Mouse (Mus musculus) CD4-positive, CD25-positive, alpha-beta regulatory T cell, adult 2 months (primary cell): ENCODE results near the gene Tnfrsf4.

Source experiments
- DNase-seq: peaks from one replicate; pipeline ENCODE4 v3.0.0-alpha.2; 2012; ENCODE audit warnings: low read depth, low spot score

The Tnfrsf4 gene

DNA sequence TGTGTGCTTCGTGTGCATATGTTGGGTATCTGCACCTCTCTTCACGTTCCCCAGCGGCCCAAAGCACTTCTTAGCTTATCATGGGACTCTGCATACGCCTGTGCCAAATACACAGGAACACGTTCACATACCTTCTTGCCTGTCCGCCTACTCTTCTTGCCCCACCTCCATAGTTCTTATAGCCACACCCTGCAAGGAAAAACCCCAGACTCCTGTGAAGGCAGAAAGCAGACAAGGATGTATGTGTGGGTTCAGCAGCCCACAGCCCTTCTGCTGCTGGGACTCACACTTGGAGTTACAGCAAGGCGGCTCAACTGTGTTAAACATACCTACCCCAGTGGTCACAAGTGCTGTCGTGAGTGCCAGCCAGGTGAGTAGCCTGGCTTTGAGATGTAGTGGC is at the start of gene Tnfrsf4:
Gene Tnfrsf4, plus strand, starts transcription at position 207 of the 400 bp plus-strand sequence.
- peak; percentile 88 for DNase-seq

DNA sequence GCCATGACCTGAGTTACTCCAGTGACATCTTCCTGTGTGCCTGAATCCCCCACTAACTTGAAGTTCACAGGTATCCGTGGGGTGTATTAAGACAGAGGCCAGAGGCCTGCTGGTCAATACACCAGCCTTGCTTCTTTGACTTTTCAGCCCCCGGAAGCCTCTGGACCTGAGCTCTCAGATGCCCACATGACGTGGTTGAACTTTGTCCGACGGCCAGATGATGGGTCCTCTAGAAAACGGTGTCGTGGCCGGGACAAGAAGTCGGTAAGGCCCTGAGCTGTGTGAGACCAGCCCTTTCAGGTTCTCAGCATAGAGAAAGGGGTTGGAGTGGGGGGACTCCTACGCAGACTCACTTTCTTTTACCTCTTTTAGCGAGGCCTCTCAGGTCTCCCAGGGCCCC is 49.2 kb upstream of the Tnfrsf4 start:
- no peak for DNase-seq

DNA sequence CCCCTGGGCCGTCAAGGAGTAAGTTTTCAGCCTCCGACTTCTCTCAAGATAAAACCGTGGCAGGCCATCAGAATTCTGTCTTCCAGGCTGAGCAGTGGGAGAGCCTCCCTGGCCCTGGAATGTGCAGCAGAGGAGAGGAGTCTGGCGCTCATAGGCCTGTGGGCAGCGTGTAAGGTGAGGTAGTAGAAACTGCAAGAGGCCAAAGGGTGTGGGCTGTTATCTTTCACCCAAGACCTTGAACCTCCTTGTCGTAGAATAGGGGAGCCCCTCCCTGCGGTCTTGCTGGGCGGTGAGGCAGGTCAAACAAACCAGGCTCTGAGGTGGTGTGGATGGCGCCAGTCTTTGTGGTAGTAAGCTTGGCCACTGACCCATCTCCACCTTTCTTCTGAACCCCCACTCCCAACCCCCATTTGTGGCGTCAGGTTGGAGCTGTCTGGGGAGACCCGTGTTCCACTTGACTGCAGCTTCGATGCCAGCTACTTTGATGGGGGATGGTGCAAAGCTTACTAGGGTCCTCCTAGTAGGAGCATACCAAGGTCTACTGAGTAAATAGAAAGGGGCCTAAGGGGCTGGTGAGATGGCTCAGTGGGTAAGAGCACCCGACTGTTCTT is 44.5 kb upstream of the Tnfrsf4 start:
- DNase-seq = no peak

DNA sequence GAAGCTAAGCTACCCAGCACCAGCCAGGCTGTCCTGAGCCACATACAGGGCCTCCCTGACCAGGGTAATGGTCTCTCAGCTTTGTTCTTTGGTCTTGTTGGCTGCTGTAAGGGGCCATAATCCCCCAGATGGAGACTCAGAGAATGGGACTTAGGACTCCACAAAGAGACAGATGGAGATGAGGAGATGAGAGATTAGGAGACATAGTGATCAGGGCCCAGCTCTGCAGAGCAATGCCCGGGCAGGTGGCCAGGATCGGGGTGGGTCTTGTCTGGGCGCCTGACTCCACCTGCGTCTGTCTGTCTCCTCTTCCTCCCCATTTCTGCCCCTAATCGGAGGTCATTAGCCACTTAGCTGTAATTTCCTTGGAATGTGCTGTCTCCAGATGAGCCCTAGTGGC is 43.4 kb upstream of the Tnfrsf4 start:
- DNase-seq = no peak

DNA sequence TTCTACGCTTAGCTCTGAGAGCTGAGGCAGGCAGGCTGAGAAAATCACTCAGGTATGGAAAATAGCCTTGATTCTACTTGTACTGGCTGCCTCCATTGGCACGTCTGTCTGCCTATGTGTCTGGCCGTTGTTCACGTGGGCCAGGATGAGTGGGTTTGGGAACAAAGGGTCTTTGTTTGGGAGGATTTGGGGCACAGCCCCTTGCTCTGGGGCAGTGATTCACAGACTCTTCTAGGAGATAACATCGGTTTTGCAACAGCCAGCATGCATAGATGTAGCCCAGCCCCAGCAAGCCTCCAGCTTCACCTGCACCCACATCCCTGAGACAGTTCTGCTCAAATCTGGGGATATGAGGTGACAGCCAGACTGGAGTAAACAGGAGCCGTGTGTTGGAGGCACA is 41.0 kb upstream of the Tnfrsf4 start:
- DNase-seq = no peak

DNA sequence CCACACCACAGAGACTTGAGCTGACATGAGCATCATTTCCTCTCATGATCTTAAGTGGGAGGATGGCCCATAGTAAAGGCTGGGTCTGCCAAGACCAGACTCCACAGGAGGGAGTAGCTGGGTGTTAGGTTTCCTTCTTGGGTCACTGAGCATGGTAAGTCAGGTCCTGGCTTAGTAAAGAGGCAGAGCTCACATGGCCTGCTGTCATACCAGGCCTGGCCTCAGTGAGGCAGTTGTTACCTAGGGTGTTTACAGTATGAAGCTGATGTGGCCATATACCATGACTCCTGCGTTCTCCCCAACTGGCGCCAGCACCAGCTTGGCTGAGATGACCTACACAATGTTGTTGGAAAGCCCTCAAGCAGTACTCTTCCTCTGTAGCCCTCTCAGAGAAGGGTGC is 40.4 kb upstream of the Tnfrsf4 start:
- DNase-seq = peak; percentile 33

DNA sequence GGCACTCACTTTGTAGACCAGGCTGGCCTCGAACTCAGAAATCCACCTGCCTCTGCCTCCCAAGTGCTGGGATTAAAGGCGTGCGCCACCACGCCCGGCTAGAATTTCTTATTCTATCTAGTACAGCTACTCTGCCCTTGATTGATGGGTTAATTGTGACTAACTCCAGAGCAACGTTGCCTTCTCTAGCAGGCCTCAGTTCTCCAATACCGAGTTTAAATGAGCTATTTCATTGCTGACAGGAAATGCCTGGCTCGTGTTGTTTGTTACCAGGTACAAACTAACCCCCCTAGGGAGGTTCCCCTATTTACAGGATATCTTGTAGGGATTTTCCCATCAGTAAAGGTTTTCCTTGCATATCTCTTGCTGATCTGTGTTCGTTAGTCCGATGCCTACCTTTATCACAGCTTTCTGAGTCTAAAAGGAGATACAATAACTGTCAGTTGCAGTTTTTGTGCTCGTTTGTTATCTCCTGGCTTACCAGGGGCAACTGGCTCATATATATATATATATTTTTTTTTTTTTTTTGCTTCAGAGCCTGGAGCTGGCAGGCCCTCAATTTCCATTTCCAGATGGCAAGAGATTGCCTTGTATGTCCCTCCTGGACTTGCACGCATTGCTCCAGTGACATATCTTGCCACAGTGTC is 32.1 kb upstream of the Tnfrsf4 start:
- no peak for DNase-seq

DNA sequence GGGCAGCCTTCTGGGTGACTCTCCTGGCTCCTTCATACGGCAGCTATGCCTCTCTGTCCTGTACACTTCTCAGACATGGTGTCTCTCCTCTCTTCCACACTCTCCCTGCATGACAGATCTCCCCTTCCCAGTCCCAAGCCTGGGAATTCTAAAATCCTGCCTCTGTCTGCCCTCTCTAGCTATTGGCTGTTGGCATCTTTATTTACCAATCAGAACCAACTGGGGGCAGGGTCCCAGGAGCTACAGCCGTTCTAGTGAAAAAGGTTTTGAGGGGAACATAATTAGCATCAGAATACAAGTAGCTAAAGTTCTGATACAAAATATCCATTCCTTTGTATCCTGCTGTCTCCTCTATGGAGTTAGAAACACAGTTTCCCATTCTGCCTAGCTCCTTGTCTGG is 29.9 kb upstream of the Tnfrsf4 start:
- DNase-seq = no peak

DNA sequence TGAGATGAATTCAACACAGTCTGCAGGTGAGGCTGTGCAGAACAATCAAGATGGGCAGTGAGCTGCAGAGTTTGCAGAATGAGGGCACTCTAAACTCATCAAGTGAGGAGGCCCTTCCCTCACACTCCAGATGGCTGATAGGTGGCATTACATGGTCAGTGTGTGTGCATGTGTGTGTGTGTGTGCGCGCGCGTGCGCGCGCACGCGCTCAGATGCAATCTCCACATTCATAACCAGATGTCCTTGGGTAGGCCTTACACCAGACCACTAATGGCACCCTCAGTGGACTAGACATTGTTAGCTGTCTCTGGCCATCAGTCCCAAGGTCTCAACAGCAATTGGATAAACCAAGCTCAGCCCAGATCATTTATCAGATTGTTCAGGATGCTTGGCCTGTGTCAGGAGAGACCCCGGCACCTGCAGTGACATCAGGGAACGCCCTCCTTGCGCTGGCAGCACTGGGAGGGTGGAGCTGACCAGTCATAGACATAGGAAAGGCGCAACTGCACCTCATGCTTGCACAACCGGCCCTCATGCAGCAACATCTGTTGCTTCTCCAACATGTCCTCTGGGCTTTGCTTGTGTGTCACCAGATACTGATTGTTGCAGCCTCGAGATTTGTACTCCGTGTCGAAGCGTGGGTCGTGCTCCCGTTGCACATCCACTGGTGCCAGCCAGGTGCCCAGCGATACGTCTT is 22.3 kb upstream of the Tnfrsf4 start:
- peak; percentile 20 for DNase-seq

DNA sequence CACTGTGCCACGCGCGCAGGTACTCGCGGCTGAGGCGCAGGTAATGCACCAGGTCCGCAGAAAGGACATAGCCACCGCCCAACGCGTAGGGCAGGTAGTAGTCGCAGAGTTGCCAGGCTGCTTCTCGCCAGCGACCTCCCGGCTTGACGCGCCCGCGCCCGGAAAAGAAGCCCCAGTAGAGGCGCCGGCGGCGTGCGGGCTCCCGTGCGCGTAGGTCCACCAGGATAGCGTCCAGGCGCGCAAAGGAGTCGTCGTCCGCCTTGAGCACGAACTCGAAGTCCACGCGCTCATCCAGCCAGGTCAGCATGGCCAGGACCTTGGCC is 21.8 kb upstream of the Tnfrsf4 start:
- DNase-seq = no peak

DNA sequence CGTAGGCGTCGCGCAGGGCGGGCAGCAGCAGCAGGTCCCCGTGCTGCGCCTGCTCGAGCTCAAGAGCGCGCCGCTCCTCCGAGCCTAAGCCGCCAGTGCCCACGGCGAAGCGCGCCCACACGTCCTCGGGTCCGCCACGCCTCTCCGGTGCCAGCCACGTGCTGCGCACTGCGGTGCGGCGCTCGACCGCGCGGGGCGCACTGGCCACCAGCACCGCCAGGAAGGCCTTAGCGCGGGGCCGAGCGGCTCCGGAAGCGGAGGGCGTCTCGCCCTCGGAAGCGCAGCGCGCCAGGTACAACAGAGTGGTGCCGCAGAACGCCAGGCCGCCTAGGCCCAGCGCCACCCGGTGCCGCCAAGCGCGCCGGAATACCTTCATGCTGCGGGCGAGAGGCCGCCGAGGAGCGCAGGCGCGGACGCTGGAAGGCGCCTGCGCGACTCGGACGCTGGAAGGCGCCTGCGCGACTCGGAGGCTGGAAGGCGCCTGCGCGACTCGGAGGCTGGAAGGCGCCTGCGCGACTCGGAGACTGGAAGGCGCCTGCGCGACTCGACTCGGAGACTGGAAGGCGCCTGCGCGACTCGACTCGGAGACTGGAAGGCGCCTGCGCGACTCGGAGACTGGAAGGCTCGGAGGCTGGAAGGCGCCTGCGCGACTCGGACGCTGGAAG is 21.3 kb upstream of the Tnfrsf4 start, which contains the start of the genes B3galt6 and Sdf4:
Gene B3galt6, minus strand, starts transcription at position 409 of the 665 bp plus-strand sequence.
Gene Sdf4, plus strand, starts transcription at position 632 of the 665 bp plus-strand sequence.
- peak; percentile 95 for DNase-seq

DNA sequence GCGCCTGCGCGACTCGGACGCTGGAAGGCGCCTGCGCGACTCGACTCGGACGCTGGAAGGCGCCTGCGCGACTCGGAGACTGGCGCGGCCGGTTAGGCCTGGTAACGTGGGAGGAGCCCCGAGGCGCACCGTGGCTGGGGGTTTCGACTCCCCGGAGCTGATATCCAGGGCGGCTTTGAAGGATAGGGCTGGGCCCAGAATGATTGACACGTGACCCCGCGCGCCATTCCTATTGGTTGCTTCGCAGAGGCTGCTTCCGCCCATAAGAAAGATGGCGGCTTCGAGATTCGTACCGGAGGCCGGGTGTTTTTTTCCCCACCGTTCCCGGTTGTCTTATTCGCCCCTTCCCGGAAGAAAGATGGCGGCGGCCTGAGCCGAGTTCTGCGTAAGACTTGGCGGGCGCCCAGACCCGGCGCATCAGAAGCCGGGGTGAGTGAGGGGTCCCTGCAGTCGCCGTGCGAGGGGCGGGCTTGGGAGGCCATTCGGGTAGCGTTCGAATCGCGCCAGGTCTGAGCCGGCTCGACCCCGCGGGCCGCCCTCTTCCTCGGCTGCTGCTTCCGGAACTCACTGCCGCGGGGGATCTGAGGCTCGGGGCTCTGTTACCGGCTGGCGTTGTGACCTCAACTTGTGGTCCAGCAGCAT is 20.6 kb upstream of the Tnfrsf4 start:
- peak; percentile 97 for DNase-seq

DNA sequence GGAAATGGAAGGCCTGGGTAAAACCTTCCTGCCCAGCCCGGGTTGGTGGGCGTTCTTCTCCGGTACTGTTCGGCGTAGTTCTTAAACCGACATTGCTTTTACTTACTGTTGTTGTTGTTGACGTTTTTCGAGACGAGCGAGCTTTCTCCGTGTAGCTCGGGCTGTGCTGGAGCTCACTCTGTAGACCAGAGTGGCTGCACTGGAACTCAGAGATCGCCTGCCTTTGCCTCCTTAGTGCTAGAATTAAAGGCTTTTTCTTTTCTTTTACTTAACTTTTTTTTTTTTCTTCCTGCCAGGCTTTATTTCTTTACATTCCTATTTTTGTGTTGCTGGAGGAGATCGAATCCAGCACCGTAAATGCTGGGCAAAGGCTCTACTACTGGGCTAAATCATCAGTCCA is 20.0 kb upstream of the Tnfrsf4 start:
- DNase-seq = no peak

DNA sequence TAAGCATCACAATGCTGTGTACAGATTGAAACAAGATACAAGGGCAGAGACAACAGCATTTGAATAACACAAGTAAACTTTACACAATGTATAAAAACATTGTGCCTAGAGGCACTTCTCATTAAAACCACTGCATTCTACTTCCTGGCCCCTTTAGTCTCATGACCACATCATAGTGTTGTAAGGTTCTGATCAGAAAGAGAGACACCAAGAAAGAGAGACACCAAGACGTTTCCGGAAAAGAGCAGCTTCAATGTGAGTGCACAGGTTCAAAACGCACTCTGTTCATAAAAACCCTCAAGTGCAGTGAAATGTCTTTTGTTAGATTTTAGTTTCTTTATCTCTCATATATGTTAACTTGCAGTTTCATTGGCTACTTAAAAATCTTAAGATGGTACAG is 9.5 kb upstream of the Tnfrsf4 start:
- DNase-seq = peak; percentile 76

DNA sequence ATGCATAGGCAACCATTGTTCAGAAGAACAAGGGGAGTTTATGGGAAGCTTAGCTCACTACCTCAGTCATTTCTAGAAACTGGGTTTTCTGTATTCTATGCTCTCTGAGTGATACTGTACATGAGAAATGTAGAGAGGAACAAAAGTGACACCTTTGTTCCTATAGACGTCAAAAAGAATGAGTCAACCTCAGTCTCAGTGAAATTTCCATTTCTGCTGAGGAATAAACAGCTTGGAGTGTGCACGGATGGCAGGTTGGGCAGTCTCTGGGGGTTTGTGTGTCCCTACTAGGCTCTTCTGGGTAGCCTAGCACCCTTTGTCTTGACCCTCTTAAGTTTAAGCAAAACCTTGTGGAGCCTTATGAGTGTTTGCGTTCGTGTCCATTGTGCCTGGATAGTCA is 5.3 kb upstream of the Tnfrsf4 start:
- DNase-seq = peak; percentile 66

DNA sequence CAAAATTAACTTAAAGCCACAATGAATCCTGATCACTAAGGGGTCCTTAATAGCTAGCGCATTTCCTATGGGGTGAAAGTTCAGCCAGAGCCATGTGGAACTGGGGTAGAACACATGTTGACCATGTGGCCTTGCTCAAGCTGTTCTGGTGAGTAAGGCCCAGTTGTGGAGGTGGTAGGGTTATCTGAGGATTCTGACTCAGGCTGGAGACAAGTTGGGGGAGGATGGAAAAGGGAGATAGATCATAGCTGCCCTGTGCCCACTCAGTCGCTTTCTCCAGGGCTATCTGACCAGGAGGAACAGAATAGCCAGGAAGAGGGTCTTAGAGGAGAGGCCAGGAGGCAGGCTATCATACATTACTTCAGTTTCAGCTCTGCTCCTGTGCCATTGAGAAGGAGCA is 793 bp downstream of the Tnfrsf4 start:
- no peak for DNase-seq

DNA sequence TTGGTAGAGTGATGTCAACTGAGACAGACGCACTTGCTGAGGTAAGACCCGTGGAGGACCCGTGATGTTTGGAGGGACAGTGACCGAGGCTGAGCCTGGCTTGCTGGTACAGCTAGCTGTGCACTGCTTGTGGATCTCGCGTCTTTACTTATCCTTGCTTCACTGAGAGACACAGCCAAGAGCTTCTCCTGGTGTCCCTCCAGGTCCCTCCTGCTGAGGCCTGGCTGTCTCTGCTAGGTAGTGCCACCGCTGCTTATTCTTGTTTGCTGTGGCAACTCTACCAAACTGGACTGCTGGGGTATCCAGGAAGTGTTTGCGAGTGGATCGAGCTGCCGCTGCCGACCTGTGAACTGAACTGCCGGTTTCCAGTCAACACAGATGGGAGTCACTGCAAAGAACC is 6.1 kb downstream of the Tnfrsf4 start:
- DNase-seq = no peak

DNA sequence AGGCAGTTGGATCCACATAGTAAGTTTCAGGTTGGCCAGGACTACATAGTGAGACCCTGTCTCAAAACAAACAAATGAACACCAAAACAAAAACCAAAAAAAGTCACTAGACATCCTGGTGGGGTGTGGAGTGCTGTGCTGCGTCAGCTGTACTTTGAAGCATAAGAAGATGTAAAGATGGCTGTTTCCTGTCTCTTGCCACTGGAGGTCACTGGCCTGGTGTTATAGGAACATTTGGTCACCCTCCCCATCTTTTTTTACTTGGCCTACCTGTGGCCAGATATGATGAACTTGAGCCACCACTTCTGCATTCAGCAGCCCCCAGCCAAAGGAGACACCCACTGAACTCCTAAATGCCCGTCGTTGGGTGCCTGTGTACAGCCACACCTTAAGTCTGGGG is 7.7 kb downstream of the Tnfrsf4 start:
- peak; percentile 81 for DNase-seq

DNA sequence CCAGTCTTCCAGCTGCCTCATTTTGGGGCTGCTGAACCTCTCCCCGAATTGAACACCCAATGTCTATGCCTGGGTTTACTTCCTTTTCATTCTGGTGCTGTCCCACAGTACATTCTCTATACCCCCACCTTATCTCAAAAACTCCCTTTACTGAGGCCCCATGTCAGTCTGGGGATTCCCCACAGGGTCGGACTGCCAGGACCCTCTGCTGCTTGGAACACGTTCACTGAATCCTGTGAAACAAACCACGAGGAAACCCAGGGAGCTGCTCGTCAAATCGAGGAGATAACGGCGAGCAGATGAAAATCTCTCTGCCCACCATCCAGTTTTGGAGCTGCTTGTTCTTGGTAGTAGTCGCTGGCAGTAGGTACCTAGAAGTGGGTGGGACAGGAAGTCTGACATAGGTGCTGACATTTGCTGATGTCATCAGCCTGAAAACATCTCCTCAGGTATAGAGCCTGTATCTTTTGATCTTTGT is 8.3 kb downstream of the Tnfrsf4 start:
- DNase-seq = peak; percentile 94

DNA sequence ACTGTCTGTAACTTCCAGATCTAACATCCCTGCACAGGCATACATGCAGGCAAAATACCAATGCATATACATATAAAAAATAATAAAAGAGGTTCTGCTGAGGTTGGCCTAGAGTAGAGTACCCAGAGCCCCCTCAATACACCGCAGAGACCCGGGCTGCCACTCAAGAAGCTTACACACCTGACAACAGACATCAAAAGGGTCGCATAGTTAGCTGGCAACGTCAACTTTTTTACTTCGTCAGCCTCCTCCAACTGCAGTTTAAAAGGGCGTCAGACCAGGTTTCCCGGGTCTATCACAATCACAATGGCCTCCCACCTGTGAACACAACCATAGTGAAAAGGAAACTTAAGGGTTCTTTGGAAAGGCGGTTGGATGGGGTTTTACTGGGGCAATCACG is 9.9 kb downstream of the Tnfrsf4 start:
- DNase-seq = peak; percentile 59

DNA sequence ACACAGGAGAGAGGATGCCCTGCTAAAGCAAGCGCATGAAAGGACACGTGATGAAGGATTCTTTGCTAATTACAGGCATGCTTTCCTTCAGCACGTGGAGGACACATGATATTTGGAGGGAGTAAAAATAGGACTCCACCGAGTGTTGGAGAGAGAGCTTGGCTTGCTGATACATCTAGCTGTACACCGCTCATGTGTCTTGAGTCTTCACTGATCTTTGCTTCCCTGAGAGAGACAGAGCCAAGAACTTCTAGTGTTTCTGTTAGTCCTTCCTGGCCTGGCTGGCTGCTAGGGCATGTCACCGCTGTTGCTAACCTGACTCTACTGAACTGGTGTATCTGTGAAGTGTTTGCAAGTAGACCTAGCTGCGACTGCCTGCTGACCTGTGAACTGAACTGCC is 10.5 kb downstream of the Tnfrsf4 start:
- DNase-seq = no peak

DNA sequence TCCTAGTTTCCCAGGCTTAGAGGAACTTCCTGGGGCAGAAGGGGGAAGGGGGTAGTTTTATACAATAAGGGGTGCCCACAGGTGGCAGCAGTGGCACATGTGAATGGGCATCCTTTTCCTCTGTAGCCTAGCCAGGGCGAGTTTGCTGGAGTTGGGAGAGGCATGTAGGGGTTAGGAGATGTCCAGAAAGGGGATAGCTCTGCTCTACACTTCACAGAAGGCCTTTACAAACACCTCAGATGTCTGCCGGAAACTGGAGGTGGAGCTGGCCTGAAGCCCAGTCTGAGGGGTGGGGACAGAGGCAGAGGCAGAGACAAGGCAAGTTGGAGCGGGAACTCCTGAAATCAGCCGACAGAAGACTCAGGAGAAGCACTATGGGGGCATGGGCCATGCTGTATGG is 12.4 kb downstream of the Tnfrsf4 start, which contains the start of gene Tnfrsf18:
Gene Tnfrsf18, plus strand, starts transcription at position 152 of the 400 bp plus-strand sequence.
- peak; percentile 82 for DNase-seq
